Mouse (Mus musculus) retina, postnatal 1 day (tissue): ENCODE measurements at regions not wholly inside any gene's neighbourhood (a gene's known extent, or its start where the extent isn't known, plus 50 kb on each side); places are given as distances from the start of the nearest gene placed in this dataset.

ENCODE experiments used
- DNase-seq: peaks from one replicate; pipeline ENCODE4 v3.0.0-alpha.2; 2012

DNA sequence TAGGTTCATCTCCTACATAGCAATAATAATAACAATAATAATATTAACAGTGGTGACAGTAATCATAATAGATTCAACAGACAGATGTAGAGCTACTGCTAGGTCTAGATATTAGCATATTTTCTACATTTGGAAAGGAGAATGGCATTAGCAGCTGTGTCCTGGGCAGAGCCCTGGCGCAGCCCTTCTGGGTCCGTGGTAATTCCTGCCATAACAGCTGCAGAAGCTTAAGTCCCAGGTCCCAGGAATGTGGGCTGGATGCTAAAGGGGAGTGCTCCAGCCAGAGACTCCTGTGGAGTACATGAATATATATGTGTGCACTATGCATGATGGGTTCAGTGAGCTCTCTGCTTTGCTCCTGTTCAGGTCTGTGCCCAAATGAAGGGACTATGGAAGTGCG is 262.7 kb upstream of the Hs6st1 start:
- no peak for DNase-seq

- DNase-seq = no peak
Observed at GRCm38 (mm10) chr1:35806329-35806728, 261.9 kb upstream of the Hs6st1 start.

DNA sequence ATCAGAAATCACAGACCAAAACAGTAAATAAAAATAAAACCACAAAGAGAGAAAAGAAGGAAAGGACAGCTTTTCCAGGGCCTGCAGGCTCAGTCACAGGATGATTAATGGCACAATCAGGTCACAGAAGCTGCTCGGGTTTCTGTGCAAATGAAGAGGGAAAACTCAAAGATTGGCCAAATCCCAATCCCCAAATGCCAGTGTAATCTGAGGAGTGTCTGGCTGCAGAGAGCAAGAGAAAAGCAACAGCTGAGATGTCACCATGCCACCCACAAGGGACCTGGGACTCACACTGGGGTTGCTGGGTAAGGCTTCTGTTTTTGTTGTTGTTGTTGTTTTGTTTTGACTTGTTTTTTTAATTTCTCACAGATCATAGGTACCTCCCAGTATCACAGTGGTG is 261.5 kb upstream of the Hs6st1 start:
- no peak for DNase-seq

DNA sequence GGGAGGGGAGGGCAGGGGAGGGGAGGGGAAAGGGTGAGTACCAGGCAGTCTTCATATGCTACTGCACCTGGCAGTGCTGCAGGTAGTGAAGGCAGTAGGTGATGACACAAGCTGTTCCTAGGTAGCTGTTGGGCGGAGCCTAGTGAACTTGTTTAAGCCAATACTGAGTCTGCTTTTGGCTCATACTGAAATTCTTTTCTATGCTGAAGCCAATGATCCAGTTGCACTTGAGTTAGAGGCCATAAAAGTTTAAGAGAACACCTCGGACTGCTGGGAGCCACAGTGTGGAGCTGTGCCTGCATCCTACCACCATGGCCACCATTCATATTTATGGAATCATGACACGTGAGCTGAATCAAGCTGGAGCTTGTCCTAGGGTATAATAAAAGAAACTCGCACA is 259.3 kb upstream of the Hs6st1 start:
- DNase-seq = no peak

DNA sequence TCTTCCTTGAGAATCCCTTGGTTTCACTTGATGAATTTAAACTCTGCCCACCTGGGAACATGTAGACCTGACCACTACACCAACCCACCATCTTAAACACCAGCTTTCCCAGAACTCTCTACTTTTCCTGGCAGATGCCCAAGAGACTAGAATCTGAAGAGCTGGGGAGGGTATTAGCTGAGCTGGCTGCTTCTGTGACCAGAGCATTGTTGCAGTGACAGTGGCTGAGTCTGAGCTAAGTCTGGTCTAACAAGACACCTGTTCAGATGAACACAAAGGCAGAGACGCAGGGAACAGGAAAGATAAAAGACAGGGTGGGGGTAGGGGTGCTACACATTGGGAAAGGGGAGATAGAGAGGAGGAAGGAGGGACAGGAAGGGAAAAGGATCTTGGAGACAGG is 258.9 kb upstream of the Hs6st1 start:
- no peak for DNase-seq

- DNase-seq = no peak
Observed at GRCm38 (mm10) chr1:35810571-35811342, 257.4 kb upstream of the Hs6st1 start.

GRCm38 (mm10) chr1:35811380-35811779 is 256.8 kb upstream of the Hs6st1 start:
- peak; percentile 64 for DNase-seq

DNA sequence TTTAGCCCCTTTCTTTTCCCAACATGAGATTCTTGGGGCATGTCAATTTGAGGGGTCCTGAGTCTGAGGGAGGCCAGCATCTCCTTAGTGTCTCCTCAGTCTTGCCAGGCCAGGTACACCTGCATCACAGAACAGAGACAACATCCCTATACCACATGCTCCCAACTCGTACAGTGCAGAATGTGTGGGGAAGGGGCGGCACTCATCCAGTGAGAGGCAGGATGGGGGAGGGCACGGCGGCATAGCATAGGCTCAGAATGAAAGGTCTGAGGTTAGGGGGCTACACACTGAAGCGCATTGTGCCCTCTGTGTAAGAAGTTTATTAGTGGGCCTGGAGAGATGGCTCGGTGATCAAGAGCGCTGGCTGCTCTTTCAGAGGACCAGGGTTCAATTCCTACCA is 256.4 kb upstream of the Hs6st1 start:
- no peak for DNase-seq

DNA sequence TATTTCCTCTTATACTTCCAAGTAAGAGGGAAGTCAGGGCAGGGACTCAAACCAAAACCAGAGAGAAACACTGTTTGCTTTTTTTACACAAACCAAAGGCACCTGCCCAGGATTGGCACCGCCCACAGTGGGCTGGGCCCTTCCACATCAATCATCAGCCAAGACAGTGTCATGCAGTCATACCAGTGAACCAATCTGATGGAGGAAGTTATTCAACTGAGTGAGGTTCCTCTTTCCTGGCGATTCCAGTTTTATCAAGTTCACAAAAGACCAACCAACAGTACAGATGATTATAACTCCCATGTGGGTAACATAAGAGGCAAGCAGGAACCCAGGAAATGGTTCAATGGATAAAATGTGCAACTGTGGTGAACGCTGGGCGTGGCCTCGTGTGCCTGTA is 254.6 kb upstream of the Hs6st1 start:
- no peak for DNase-seq

GRCm38 (mm10) chr1:35814207-35814606 is 254.0 kb upstream of the Hs6st1 start:
- no peak for DNase-seq

GRCm38 (mm10) chr1:35814751-35815150 is 253.4 kb upstream of the Hs6st1 start:
- DNase-seq = no peak

GRCm38 (mm10) chr1:35821791-35822190 is 246.4 kb upstream of the Hs6st1 start:
- DNase-seq = no peak

DNA sequence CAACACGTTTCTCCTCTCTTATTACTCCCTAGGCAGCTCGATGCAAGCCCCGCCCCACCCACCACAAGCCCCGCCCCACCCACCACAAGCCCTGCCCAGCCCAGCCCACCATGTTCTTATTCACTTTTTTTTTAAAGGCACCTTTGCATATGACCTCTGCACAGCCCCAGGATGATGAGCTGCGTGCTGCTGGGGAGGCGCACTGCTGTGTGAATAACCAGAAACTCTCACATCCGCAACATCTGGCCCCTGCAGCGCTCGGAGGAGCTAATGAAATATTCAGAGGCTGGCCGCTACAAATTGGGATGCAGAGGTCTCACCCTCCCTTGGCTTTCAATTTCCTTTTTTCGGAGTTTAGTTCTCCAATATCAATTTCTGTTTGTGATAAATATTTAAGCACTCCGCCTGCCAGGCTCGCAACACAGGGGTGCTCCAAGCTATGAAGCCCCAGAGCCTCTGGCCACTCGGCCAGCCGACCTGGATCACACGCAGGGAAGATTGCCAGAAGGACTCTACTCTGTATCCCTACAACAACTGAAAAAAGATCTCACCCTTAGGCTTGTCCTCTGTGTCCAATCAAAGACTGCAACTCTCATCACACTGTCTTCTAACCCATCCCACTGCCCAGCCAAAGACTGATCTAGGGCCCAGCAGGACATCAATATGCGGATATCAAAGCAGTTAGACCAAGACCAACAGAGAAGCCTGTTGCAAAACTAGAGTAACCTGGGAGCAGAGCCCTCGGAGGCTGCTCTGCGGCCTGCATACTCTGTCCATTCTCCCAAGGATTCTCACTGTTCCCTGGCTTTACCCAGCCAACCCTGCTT is 245.6 kb upstream of the Hs6st1 start:
- DNase-seq = no peak

- DNase-seq = no peak
Observed at GRCm38 (mm10) chr1:35823496-35823895, 244.7 kb upstream of the Hs6st1 start.

DNA sequence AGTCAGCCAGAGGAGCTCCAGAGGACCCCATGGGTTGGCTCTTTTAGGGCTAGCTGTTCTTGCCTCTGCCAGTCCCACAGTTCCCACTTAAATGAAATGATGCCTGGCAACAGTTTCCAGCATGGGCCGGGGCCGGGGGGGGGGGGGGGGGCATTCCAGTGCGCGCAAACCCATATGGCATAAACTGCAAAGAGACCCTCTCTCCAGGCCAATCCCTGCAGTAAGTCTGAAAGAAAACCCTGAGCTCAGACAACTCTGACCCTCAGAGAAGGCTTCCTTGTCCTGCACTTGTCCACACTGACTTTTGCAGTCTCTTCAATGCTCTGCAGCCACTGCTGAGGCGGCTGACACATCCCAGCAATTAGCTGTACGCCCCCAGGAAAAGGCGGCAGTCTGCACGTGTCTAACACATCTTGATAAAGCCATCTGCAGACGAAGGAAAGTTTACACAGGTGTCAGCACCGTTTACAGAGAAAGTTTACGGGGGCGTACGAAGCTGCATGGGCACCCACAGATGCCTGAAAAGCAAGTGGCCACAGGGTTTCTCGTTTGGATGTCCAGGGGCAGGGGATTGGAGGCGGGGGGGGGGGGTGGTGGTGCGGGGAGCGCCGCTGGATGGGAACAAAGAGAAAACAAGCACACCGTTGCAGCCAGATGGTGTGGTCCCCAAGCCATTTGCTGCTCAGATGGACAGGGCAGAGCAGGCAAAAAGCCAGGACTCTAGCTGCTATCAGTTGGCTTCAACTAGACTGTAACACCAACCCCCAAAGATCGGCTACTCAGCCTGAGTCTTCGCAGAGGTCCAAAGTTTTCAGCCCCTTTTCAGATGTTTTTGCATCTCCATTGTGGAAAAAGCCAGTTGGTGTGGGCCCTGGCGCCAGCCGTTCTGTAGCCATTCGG is 244.0 kb upstream of the Hs6st1 start:
- DNase-seq = peak; percentile 15

- DNase-seq = no peak
Observed at GRCm38 (mm10) chr1:35825531-35825966, 242.7 kb upstream of the Hs6st1 start.

DNA sequence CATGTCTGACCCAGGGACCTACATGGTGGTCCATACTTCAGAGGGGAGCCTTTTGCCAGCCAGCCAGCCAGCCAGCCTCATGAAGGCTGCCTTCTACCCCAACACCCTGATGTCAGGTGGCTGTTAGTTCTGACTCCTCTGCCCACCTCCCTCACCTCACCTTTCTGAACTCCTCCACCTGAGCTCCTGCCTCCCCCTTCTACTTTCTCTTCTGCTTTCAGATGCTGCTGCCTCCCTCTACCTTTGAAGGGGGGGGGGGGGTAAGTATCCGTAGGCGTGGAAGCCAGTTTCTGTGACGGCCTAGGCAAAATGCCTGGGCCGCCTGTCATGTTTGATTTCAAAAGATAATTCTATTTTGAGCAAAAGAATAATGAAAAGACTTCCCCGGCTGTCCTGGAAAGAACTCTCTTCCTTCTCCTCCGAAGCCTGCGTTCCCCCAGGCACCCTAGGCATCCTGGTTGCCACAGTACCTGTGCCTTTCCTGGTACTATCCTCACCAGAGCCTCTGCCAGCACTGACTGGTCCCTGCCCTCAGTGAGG is 241.6 kb upstream of the Hs6st1 start:
- no peak for DNase-seq

GRCm38 (mm10) chr1:35827471-35827870 is 240.7 kb upstream of the Hs6st1 start:
- DNase-seq = no peak

DNA sequence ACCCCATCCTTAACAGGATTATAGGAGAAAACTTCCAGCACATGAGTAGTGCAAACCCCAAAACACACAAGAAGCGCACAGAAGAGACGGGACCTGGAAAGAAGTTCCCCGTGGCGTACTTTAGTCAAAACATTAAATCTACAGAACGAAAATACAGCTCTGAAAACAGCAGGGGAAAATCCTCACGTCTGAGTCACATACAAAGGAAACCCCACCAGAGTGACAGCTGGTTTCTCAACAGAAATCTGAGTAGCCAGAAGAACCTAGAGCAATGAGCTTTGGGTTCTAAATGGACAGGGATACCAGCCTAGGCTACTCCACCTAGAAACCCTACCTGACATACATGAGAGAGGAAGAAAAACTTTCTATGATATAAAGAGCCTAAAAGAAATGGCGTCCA is 234.0 kb upstream of the Hs6st1 start:
- DNase-seq = no peak

DNA sequence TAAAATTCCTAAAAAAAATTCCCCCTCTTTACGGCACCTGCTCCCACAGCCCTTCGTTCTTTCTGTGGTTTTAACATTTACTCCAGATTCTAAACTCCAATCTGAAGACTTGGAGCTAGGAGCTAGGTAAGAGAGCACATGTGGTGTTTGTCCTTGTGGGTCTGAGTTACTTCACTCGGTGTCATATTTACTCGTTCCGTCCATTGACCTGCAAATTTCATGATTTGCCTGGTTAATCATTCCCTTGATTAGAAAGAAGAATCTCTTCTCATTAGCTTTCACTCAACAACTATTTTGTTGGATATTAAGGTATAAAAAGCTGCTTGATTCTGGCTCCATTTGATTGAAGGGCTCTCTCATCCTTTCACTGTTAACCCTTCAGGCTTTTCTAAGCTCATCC is 231.6 kb upstream of the Hs6st1 start:
- no peak for DNase-seq

- no peak for DNase-seq
Observed at GRCm38 (mm10) chr1:35838625-35839024, 229.6 kb upstream of the Hs6st1 start.

DNA sequence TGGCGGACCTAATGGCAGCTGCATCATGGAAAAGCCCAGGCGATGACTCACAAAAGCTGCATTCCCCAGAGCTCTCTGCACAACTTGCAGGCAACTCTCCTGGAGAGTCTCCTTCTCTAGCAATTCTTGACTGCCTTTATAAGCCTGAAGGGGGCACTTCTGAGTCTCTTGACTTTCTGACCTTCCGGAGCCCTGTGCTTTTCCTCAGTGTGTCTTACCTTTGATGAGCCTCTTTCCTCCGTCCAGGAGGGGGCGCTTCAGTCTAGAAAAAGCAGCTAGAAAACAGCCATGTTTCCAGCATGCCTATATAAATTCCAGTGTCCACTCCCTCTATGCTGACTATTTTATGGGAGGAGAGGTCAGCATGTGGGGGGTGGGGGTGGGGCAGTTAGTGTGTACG is 228.8 kb upstream of the Hs6st1 start:
- DNase-seq = peak; percentile 67

- DNase-seq = no peak
Observed at GRCm38 (mm10) chr1:35841626-35842025, 226.6 kb upstream of the Hs6st1 start.
